Mouse (Mus musculus) lung, postnatal 0 days (tissue): Measurements from ENCODE around the gene Calcrl. TPM values are rescaled to one million over a fixed set of nuclear protein-coding genes. Genes with fewer than 3 reads are reported as not detected.

Experiments
- ATAC-seq: fragments of 200-750 bp; cut with Nextera tagmentation; 2 replicates; pipeline ENCODE4 v1.8.0; 2017; ENCODE audit warnings: moderate library complexity
- DNase-seq: peaks from one replicate; pipeline ENCODE4 v3.0.0-alpha.2; 2016; ENCODE audit warnings: low spot score
- H3K27ac ChIP-seq: fragments of 300-500 bp; sonication (generic); 2 replicates; pipeline ENCODE4 v1.5.1; 2014; ENCODE audit warnings: antibody characterized with exemption, mild to moderate bottlenecking, low read length, mixed read lengths
- H3K27me3 ChIP-seq: fragments of 300-500 bp; sonication (generic); replicated peaks from 2 replicates; pipeline ENCODE4 v1.6.1; 2014; ENCODE audit warnings: low read length, mixed read lengths; ENCODE audit not compliant: insufficient read depth
- H3K36me3 ChIP-seq: fragments of 300-500 bp; sonication (generic); 2 replicates; pipeline ENCODE4 v1.6.1; 2014; ENCODE audit warnings: low read length, mixed read lengths; ENCODE audit not compliant: insufficient read depth
- H3K4me1 ChIP-seq: fragments of 300-500 bp; sonication (generic); 2 replicates; pipeline ENCODE4 v1.6.1; 2014; ENCODE audit warnings: antibody characterized with exemption, low read depth, low read length, mixed read lengths; ENCODE audit not compliant: insufficient read depth
- H3K4me2 ChIP-seq: fragments of 300-500 bp; sonication (generic); replicated peaks from 2 replicates; pipeline ENCODE4 v1.6.1; 2014; ENCODE audit warnings: low read depth, mild to moderate bottlenecking, low read length, moderate library complexity, mixed read lengths
- H3K4me3 ChIP-seq: fragments of 300-500 bp; sonication (generic); 2 replicates; pipeline ENCODE4 v1.5.1; 2014; ENCODE audit warnings: low read depth, low read length
- H3K9ac ChIP-seq: fragments of 300-500 bp; sonication (generic); replicated peaks from 2 replicates; pipeline ENCODE4 v1.6.1; 2014; ENCODE audit warnings: low read depth, mild to moderate bottlenecking
- H3K9me3 ChIP-seq: fragments of 300-500 bp; sonication (generic); 2 replicates; pipeline ENCODE4 v1.6.1; 2016; ENCODE audit warnings: low read length, mixed read lengths
- CTCF ChIP-seq: IDR thresholded peaks from 2 replicates; pipeline ENCODE4 v1.5.1; 2016; ENCODE audit warnings: antibody characterized with exemption, mild to moderate bottlenecking
- EP300 ChIP-seq: IDR thresholded peaks from 2 replicates; pipeline ENCODE4 v1.6.1; 2016; ENCODE audit warnings: antibody characterized with exemption, mild to moderate bottlenecking, control low read depth
- WGBS: fragments of 180-500 bp; shearing (Covaris S2); extraction: QIAGEN DNeasy Blood & Tissue Kit; methylation state at CpG from one replicate; pipeline ENCODE4 v1.1.7; 2014; 5-methylcytosine and 5-hydroxymethylcytosine counted together
- polyA plus RNA-seq: library from polyadenylated mRNA; unstranded; fragments of >200 nt; fragmentation: Nextera tagmentation; extraction: Ambion mirVana; gene quantifications from 2 replicates; pipeline ENCODE4 v1.2.1, GENCODE M21; 2015

Gene Calcrl
- polyA plus RNA-seq, 1 experiment from 2014 or later, result 347 TPM

DNA sequence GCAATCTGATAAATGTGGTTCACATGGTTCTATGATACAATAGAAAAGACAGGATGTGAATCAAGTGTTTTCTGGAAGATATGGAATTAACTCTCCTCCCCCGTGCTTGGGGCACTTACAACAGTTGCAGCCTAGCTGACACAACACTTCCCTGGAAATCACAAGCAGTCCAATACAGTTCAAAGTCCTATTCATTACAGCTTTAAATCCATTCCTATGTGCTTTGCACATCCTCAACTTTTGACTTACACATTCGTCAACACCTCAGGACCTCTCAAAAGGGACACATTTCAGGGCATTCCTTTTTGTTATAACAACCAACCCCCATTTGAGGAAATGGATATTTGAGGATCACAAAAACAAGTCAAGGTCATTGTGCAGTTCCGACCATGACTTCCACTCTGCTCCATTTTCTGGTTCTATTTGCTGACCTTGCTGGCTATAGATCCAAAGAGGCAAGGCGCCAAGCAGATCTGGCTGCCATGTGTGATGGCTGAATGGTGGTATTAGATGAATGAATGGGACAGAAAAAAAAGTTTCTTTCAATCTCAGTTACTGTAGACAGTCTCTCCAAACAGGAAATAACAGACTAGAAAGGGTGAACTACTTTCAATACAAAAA, 108.9 kb downstream of the Calcrl start:
- DNase-seq (no peak), ATAC-seq (no peak)
- 50% methylated on average over 4 of the region's 4 CpGs for WGBS
- Histone ChIP-seq H3K27ac (no peak overlapping the region), H3K4me1 (no peaks in the 10 kb centered on the region), H3K36me3 (no peaks in the 10 kb centered on the region), H3K4me3 (no peak overlapping the region), H3K9ac (no peak overlapping the region), H3K9me3 (no peaks in the 10 kb centered on the region), H3K4me2 (no peak overlapping the region), H3K27me3 (no peaks in the 10 kb centered on the region)
- no peak for TF ChIP-seq EP300
- TF ChIP-seq CTCF, result no peak

- Histone ChIP-seq H3K9me3 (no peaks in the 10 kb centered on the region), H3K27me3 (no peaks in the 10 kb centered on the region), H3K4me1 (no peaks in the 10 kb centered on the region), H3K9ac (no peak overlapping the region), H3K36me3 (no peaks in the 10 kb centered on the region), H3K4me2 (0 out of 2 replicates have a peak overlapping the region, but pooled peaks have one; percentile 19), H3K27ac (no peak overlapping the region), H3K4me3 (no peak overlapping the region)
- 28% methylated on average over 5 of the region's 5 CpGs for WGBS
- DNase-seq (no peak), ATAC-seq (no peak)
- TF ChIP-seq EP300 (no peak), CTCF (no peak)
Measured at GRCm38 (mm10) chr2:84296517-84296916, 128.7 kb downstream of the Calcrl start.

GRCm38 (mm10) chr2:84295068-84295467, 130.1 kb downstream of the Calcrl start:
- H3K4me1 ChIP-seq, result no peaks in the 10 kb centered on the region
- 46% methylated on average over 2 of the region's 2 CpGs for WGBS
- no peak overlapping the region for H3K27ac ChIP-seq
- no peak overlapping the region for H3K4me2 ChIP-seq
- H3K9me3 ChIP-seq, result no peaks in the 10 kb centered on the region
- no peak overlapping the region for H3K9ac ChIP-seq
- ATAC-seq (peak; percentile 25), DNase-seq (peak; percentile 30)
- peak; percentile 58; the same call in 1 of the 2 replicates for TF ChIP-seq EP300
- TF ChIP-seq CTCF, result no peak
- no peak overlapping the region for H3K4me3 ChIP-seq
- no peaks in the 10 kb centered on the region for H3K36me3 ChIP-seq
- no peaks in the 10 kb centered on the region for H3K27me3 ChIP-seq

DNA sequence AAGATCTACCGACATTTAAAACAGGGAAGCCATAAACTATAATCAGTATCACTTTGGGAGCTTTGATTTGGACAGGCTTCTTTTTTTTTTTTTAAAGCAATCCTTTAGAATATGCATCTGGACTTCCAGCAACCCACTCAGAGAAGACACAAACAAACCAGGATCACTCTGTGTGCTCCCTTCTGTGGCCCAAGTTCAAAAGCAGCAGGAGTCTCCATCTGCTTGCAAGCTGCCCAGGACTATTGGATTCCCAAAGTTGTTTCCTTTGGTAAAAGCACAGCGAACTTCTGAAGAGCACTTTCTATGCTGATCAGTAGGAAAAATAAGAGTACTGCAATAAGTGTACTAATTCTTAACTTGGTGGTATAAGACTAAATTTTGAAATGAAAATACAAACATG, 130.6 kb downstream of the Calcrl start:
- Histone ChIP-seq H3K9me3 (no peaks in the 10 kb centered on the region), H3K27ac (no peak overlapping the region), H3K27me3 (no peaks in the 10 kb centered on the region), H3K36me3 (no peaks in the 10 kb centered on the region), H3K4me1 (no peaks in the 10 kb centered on the region), H3K4me3 (no peak overlapping the region), H3K9ac (no peak overlapping the region), H3K4me2 (no peak overlapping the region)
- WGBS, result 47% methylated on average over 2 of the region's 2 CpGs
- no peak for DNase-seq
- ATAC-seq, result no peak
- TF ChIP-seq CTCF, result no peak
- no peak for TF ChIP-seq EP300

GRCm38 (mm10) chr2:84292351-84293000, 132.7 kb downstream of the Calcrl start:
- no peaks in the 10 kb centered on the region for H3K9me3 ChIP-seq
- no peaks in the 10 kb centered on the region for H3K4me1 ChIP-seq
- no peak overlapping the region for H3K27ac ChIP-seq
- H3K36me3 ChIP-seq, result no peaks in the 10 kb centered on the region
- DNase-seq (no peak), ATAC-seq (no peak)
- WGBS, result 90% methylated on average over 4 of the region's 4 CpGs
- no peak overlapping the region for H3K9ac ChIP-seq
- TF ChIP-seq EP300 (no peak), CTCF (peak; percentile 42)
- no peaks in the 10 kb centered on the region for H3K27me3 ChIP-seq
- no peak overlapping the region for H3K4me3 ChIP-seq
- no peak overlapping the region for H3K4me2 ChIP-seq

- H3K9me3 ChIP-seq, result no peaks in the 10 kb centered on the region
- 75% methylated on average over 7 of the region's 7 CpGs for WGBS
- DNase-seq (no peak), ATAC-seq (no peak)
- no peaks in the 10 kb centered on the region for H3K27me3 ChIP-seq
- no peak overlapping the region for H3K27ac ChIP-seq
- no peak overlapping the region for H3K4me2 ChIP-seq
- no peak overlapping the region for H3K4me3 ChIP-seq
- no peak overlapping the region for H3K9ac ChIP-seq
- TF ChIP-seq EP300, result no peak
- TF ChIP-seq CTCF, result no peak
- H3K4me1 ChIP-seq, result no peaks in the 10 kb centered on the region
- H3K36me3 ChIP-seq, result no peaks in the 10 kb centered on the region
Measured at GRCm38 (mm10) chr2:84288940-84289557, 136.2 kb downstream of the Calcrl start.

Other genes with a start within 250 kb of the Calcrl start
- gene Tfpi, start 51.4 kb upstream of the Calcrl start, polyA plus RNA-seq, result 35.7 and 41.4 TPM in 2 replicates
- 38.2 and 42.9 TPM in 2 replicates for gene Ctnnd1, start 225.4 kb upstream of the Calcrl start, polyA plus RNA-seq
- gene Btbd18, start 233.7 kb upstream of the Calcrl start, polyA plus RNA-seq, result 0.06 and 0.07 TPM in 2 replicates
- 94.3 and 102 TPM in 2 replicates for gene Selenoh, start 245.4 kb upstream of the Calcrl start, polyA plus RNA-seq